Mouse (Mus musculus): ENCODE data around the gene Uso1. TPM values are rescaled to one million over a fixed set of nuclear protein-coding genes. Genes with fewer than 3 reads are reported as not detected.

The Uso1 gene
- 50.5 and 52.5 TPM in 2 replicates for total RNA-seq (2014; fragmentation: Nextera tagmentation)
- 21.3 and 21.9 TPM in 2 replicates for total RNA-seq (2017)
- 20.7 and 39.7 TPM in 2 replicates for polyA plus RNA-seq (2012)

DNA sequence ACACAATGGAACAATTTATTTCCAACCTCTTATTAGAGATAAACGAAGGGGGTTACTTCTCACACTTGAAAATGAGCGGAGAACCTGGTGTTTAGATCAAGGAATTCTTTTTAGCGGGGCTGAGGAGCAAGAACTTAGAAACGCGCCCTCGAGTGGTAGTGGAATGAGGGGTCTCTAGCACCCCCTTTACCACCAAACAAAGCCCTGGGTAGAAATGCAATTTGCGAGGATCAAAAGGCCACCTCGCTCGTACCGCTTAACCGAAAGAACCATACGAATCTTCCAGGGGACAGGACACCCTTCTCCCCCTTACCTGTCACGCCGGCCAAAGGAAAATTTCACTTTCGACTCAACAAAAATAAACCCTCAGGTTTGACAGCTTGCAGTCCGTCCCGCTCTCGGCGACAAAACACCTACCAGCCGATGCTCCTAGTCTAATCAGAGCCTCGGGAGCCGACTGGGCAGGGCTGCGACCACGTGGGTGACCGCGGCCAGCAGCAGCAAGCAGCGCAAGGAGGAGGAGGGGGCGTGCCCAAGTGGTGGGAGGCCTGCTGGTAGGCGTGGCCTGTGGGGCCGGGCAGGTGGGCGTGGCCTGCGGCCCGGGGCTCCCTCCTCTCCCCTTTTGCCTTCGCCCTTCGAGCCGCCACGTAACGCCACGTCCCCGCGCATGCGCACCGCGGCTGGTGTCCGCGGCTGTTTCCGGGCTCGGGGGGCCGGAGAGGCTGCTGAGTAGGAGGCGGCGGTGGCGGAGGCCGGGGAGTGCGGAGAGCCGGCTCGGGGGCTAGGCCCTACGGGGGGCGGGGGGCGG, at the start of gene Uso1:
Uso1 (plus strand) TSS at position 700 of the 808 bp plus-strand sequence.
- H3K27me3 ChIP-seq (ENCODE audit: insufficient read depth, low read length), result no peaks in the 10 kb centered on the region
- H3K4me3 ChIP-seq (ENCODE audit: low read depth, low read length), result peak within 1 kb of the TSS; percentile 97
- ATAC-seq (ENCODE audit: extremely low read depth, insufficient number of reproducible peaks, low FRiP score, poor library complexity, severe bottlenecking) (peak; percentile 94), DNase-seq (ENCODE audit: low spot score) (peak; percentile 98)
- peaks cover 42% of the 10 kb centered on the region for H3K4me1 ChIP-seq (ENCODE audit: insufficient read depth, low read depth, low read length)
- peaks cover 27% of the 10 kb centered on the region for H3K36me3 ChIP-seq (replicated peaks)
- no peaks in the 10 kb centered on the region for H3K9me3 ChIP-seq (replicated peaks)
- TF ChIP-seq CTCF (IDR thresholded peaks at IDR 0.05; ENCODE audit: low read depth, low read length), result no peak
- no peak for TF ChIP-seq GATA1 (IDR thresholded peaks at IDR 0.05; ENCODE audit: borderline replicate concordance, low read length)
- no peak for TF ChIP-seq GATA2 (IDR thresholded peaks at IDR 0.05; ENCODE audit: borderline replicate concordance, low read depth, low read length)
- TF ChIP-seq POLR2AphosphoS5 (IDR thresholded peaks at IDR 0.05; ENCODE audit: insufficient replicate concordance, low read depth, low read length), result no peak
- no peak for TF ChIP-seq TAL1 (conservative IDR thresholded peaks at IDR 0.05; ENCODE audit: low read depth, low read length)

DNA sequence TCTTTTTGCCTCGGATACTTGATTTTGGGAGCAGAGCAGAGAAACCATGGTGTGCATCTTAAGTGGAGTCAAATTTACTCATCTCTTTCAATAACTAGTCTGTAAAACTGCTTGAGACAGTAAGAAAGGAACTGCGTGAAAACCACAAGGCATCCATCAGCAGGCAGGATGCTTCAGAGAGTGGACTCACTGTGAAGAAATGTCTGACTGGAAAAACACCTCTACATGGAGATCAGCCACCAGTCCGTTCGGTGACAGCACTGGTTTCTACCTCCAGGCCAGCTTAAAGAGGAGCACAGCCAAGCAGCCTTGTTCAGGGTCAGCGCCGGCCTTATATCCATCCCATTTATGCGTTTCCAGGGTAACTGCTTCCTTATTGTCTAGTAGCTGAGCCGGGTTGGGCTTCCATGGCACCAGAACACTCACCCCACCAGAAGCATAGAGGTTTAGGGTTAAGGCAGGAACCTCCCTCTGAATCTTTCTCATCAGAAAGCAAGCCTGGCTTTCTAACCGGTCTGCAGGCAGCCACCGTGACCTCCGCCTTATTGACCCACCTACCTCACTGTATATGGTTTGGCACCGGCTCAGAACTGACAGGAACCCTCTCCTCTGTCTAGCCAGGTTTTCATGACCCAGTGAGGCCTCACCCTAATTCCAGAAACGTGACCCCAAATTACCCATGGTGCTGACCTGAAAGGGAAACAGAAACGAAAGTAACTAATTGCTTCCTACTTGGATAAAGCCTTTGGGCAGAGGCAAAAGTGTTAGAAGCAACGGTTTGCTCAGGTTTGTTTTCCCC, 44.3 kb upstream of the Uso1 start:
- TF ChIP-seq CTCF (IDR thresholded peaks at IDR 0.05; ENCODE audit: low read depth, low read length) (no peak), GATA2 (IDR thresholded peaks at IDR 0.05; ENCODE audit: borderline replicate concordance, low read depth, low read length) (no peak), POLR2AphosphoS5 (IDR thresholded peaks at IDR 0.05; ENCODE audit: insufficient replicate concordance, low read depth, low read length) (no peak), GATA1 (IDR thresholded peaks at IDR 0.05; ENCODE audit: borderline replicate concordance, low read length) (no peak), TAL1 (conservative IDR thresholded peaks at IDR 0.05; ENCODE audit: low read depth, low read length) (no peak)
- no peaks in the 10 kb centered on the region for H3K27me3 ChIP-seq (ENCODE audit: insufficient read depth, low read length)
- H3K4me3 ChIP-seq (ENCODE audit: low read depth, low read length), result no peak overlapping the region
- H3K9me3 ChIP-seq (replicated peaks), result no peaks in the 10 kb centered on the region
- peaks cover 6% of the 10 kb centered on the region for H3K4me1 ChIP-seq (ENCODE audit: insufficient read depth, low read depth, low read length)
- H3K36me3 ChIP-seq (replicated peaks), result peaks cover 2% of the 10 kb centered on the region
- no peak for DNase-seq (ENCODE audit: low spot score)
- ATAC-seq (ENCODE audit: extremely low read depth, insufficient number of reproducible peaks, low FRiP score, poor library complexity, severe bottlenecking), result no peak

DNA sequence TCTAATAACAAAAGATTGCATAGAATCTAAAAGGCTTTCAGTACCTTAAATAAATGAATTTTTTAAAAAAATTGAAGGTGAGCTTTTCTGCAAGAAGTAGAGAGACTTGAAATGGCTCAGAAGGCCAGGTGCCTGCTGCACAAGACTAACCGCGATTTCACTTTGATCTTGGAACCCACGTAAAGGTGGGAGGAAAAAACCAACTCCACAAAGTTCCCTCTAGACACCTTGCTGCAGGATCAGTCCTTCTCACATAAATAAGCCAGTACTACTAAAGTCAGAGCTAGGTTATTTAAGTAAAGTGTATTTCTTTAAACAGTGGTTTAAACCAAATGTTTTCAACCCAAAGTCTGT, 43.7 kb upstream of the Uso1 start:
- Histone ChIP-seq H3K36me3 (replicated peaks) (peaks cover 2% of the 10 kb centered on the region), H3K4me3 (ENCODE audit: low read depth, low read length) (no peak overlapping the region), H3K9me3 (replicated peaks) (no peaks in the 10 kb centered on the region), H3K4me1 (ENCODE audit: insufficient read depth, low read depth, low read length) (peaks cover 6% of the 10 kb centered on the region), H3K27me3 (ENCODE audit: insufficient read depth, low read length) (no peaks in the 10 kb centered on the region)
- no peak for ATAC-seq (ENCODE audit: extremely low read depth, insufficient number of reproducible peaks, low FRiP score, poor library complexity, severe bottlenecking)
- TF ChIP-seq GATA1 (IDR thresholded peaks at IDR 0.05; ENCODE audit: borderline replicate concordance, low read length) (no peak), GATA2 (IDR thresholded peaks at IDR 0.05; ENCODE audit: borderline replicate concordance, low read depth, low read length) (no peak), POLR2AphosphoS5 (IDR thresholded peaks at IDR 0.05; ENCODE audit: insufficient replicate concordance, low read depth, low read length) (no peak), TAL1 (conservative IDR thresholded peaks at IDR 0.05; ENCODE audit: low read depth, low read length) (no peak), CTCF (IDR thresholded peaks at IDR 0.05; ENCODE audit: low read depth, low read length) (no peak)
- DNase-seq (ENCODE audit: low spot score), result no peak

DNA sequence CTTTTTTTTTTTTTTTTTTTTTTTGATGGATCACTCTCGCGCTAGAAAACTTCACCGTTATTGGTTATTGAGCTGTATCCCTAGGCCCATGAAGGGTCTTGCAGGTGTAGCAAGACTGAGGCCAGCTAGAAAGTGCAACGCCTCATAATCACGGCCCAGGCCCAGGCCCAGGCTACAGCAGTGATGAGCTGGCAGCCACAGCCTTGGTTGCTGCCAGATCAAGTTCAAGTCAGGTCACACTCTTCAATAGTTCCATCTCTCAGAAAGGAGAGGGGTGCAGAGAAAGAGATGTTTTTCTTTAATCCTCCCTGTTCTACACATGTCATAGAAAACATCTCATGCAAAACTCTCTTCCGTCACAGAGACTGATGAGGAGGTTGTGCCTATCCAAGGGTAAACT, 41.0 kb upstream of the Uso1 start:
- H3K36me3 ChIP-seq (replicated peaks), result peaks cover 2% of the 10 kb centered on the region
- H3K27me3 ChIP-seq (ENCODE audit: insufficient read depth, low read length), result no peaks in the 10 kb centered on the region
- TF ChIP-seq GATA1 (IDR thresholded peaks at IDR 0.05; ENCODE audit: borderline replicate concordance, low read length), result no peak
- no peak for TF ChIP-seq TAL1 (conservative IDR thresholded peaks at IDR 0.05; ENCODE audit: low read depth, low read length)
- no peak for TF ChIP-seq GATA2 (IDR thresholded peaks at IDR 0.05; ENCODE audit: borderline replicate concordance, low read depth, low read length)
- no peak for TF ChIP-seq CTCF (IDR thresholded peaks at IDR 0.05; ENCODE audit: low read depth, low read length)
- TF ChIP-seq POLR2AphosphoS5 (IDR thresholded peaks at IDR 0.05; ENCODE audit: insufficient replicate concordance, low read depth, low read length), result no peak
- no peaks in the 10 kb centered on the region for H3K9me3 ChIP-seq (replicated peaks)
- ATAC-seq (ENCODE audit: extremely low read depth, insufficient number of reproducible peaks, low FRiP score, poor library complexity, severe bottlenecking) (no peak), DNase-seq (ENCODE audit: low spot score) (no peak)
- H3K4me3 ChIP-seq (ENCODE audit: low read depth, low read length), result no peak overlapping the region
- peaks cover 6% of the 10 kb centered on the region for H3K4me1 ChIP-seq (ENCODE audit: insufficient read depth, low read depth, low read length)

DNA sequence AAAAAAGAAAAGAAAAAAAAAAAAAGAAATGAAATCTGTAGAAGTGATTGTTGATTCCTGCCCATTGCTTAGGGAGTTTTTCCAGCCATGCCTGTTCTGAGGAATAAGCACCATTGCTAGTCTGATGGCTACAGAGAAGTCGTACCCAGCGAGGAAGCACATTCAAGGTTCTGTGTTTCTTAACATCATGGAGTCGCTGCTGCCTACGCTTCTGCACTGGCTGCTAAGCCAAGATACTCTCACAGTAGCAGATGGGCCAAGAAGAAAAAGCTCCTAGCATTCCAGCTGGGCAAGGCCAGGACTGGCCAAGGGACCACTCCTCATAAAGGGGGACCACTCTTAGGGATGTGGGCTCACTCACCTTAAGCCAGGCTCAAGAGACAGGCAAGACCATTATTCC, 40.0 kb upstream of the Uso1 start:
- Histone ChIP-seq H3K4me3 (ENCODE audit: low read depth, low read length) (no peak overlapping the region), H3K27me3 (ENCODE audit: insufficient read depth, low read length) (no peaks in the 10 kb centered on the region), H3K9me3 (replicated peaks) (no peaks in the 10 kb centered on the region), H3K36me3 (replicated peaks) (peaks cover 2% of the 10 kb centered on the region), H3K4me1 (ENCODE audit: insufficient read depth, low read depth, low read length) (peaks cover 6% of the 10 kb centered on the region)
- TF ChIP-seq GATA2 (IDR thresholded peaks at IDR 0.05; ENCODE audit: borderline replicate concordance, low read depth, low read length) (no peak), TAL1 (conservative IDR thresholded peaks at IDR 0.05; ENCODE audit: low read depth, low read length) (no peak), CTCF (IDR thresholded peaks at IDR 0.05; ENCODE audit: low read depth, low read length) (no peak), GATA1 (IDR thresholded peaks at IDR 0.05; ENCODE audit: borderline replicate concordance, low read length) (no peak), POLR2AphosphoS5 (IDR thresholded peaks at IDR 0.05; ENCODE audit: insufficient replicate concordance, low read depth, low read length) (no peak)
- ATAC-seq (ENCODE audit: extremely low read depth, insufficient number of reproducible peaks, low FRiP score, poor library complexity, severe bottlenecking) (no peak), DNase-seq (ENCODE audit: low spot score) (no peak)
